Mouse (Mus musculus): ENCODE results near the gene Lpcat2. TPM values are rescaled to one million over a fixed set of nuclear protein-coding genes. Genes with fewer than 3 reads are reported as not detected.

Gene Lpcat2
- polyA plus RNA-seq (2015; fragmentation: Nextera tagmentation; extraction: Ambion mirVana), result 5.7 and 6.8 TPM in 2 replicates

- H3K4me3 ChIP-seq (ENCODE audit: low read length), result peak within 1 kb of the TSS; percentile 64
- H3K36me3 ChIP-seq (ENCODE audit: control insufficient read depth, insufficient read depth, low read length), result no peaks in the 10 kb centered on the region
- H3K4me1 ChIP-seq (ENCODE audit: control insufficient read depth, insufficient read depth, low read length), result peaks cover 19% of the 10 kb centered on the region
- peak within 1 kb of the TSS; percentile 78 for H3K9ac ChIP-seq (ENCODE audit: low read depth, low read length)
- ATAC-seq, result peak; percentile 88
- peak within 1 kb of the TSS; percentile 87 for H3K4me2 ChIP-seq (ENCODE audit: low read depth, low read length)
- H3K9me3 ChIP-seq (ENCODE audit: control insufficient read depth, low read length), result no peaks in the 10 kb centered on the region
- no peak within 1 kb of the TSS for H3K27ac ChIP-seq (ENCODE audit: low read length)
- H3K27me3 ChIP-seq (replicated peaks; ENCODE audit: control insufficient read depth, insufficient read depth, low read length), result no peaks in the 10 kb centered on the region
- WGBS, result under 1% methylated on average over 50 of the region's 50 CpGs
These were observed at the start of gene Lpcat2 for GRCm38 (mm10) chr8:92855171-92855894. Gene Lpcat2 (plus strand): TSS chr8:92855339.

GRCm38 (mm10) chr8:92812773-92813172 is 42.4 kb upstream of the Lpcat2 start:
- Histone ChIP-seq H3K36me3 (ENCODE audit: control insufficient read depth, insufficient read depth, low read length) (no peaks in the 10 kb centered on the region), H3K9ac (ENCODE audit: low read depth, low read length) (no peak overlapping the region), H3K4me2 (ENCODE audit: low read depth, low read length) (no peak overlapping the region), H3K27me3 (replicated peaks; ENCODE audit: control insufficient read depth, insufficient read depth, low read length) (no peaks in the 10 kb centered on the region), H3K4me3 (ENCODE audit: low read length) (no peak overlapping the region), H3K9me3 (ENCODE audit: control insufficient read depth, low read length) (no peaks in the 10 kb centered on the region), H3K4me1 (ENCODE audit: control insufficient read depth, insufficient read depth, low read length) (no peaks in the 10 kb centered on the region), H3K27ac (ENCODE audit: low read length) (no peak overlapping the region)
- 69% methylated on average over 2 of the region's 2 CpGs for WGBS
- ATAC-seq, result no peak

DNA sequence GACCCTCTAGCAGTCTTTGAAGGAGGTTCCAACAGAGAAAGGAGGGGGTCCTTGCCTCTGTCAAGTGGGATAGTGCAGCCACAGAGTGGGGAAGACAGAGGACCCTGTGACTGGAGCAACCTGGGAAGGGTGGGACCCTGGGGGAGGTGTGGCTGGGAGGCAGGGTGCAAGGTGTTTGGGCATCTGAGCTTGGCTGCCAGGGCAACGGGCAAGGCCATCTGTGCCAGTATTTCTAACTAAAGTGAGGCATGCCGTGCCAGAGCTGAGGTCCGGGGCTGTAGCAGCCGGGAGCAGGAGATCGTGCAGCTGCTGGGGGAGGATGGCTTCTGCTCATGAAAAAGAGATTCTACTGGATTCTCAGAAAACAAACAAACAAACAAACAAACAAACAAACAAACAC is 39.5 kb upstream of the Lpcat2 start:
- Histone ChIP-seq H3K9ac (ENCODE audit: low read depth, low read length) (no peak overlapping the region), H3K27me3 (replicated peaks; ENCODE audit: control insufficient read depth, insufficient read depth, low read length) (no peaks in the 10 kb centered on the region), H3K4me3 (ENCODE audit: low read length) (no peak overlapping the region), H3K9me3 (ENCODE audit: control insufficient read depth, low read length) (no peaks in the 10 kb centered on the region), H3K36me3 (ENCODE audit: control insufficient read depth, insufficient read depth, low read length) (no peaks in the 10 kb centered on the region), H3K27ac (ENCODE audit: low read length) (no peak overlapping the region), H3K4me2 (ENCODE audit: low read depth, low read length) (no peak overlapping the region), H3K4me1 (ENCODE audit: control insufficient read depth, insufficient read depth, low read length) (no peaks in the 10 kb centered on the region)
- ATAC-seq, result no peak
- 88% methylated on average over 5 of the region's 5 CpGs for WGBS

GRCm38 (mm10) chr8:92817928-92818818 is 37.0 kb upstream of the Lpcat2 start:
- ATAC-seq, result peak; percentile 82
- Histone ChIP-seq H3K36me3 (ENCODE audit: control insufficient read depth, insufficient read depth, low read length) (no peaks in the 10 kb centered on the region), H3K4me1 (ENCODE audit: control insufficient read depth, insufficient read depth, low read length) (no peaks in the 10 kb centered on the region), H3K9me3 (ENCODE audit: control insufficient read depth, low read length) (no peaks in the 10 kb centered on the region), H3K4me3 (ENCODE audit: low read length) (no peak overlapping the region), H3K27me3 (replicated peaks; ENCODE audit: control insufficient read depth, insufficient read depth, low read length) (no peaks in the 10 kb centered on the region), H3K27ac (ENCODE audit: low read length) (no peak overlapping the region), H3K4me2 (ENCODE audit: low read depth, low read length) (no peak overlapping the region), H3K9ac (ENCODE audit: low read depth, low read length) (no peak overlapping the region)
- 19% methylated on average over 6 of the region's 6 CpGs for WGBS

GRCm38 (mm10) chr8:92821151-92821550 is 34.0 kb upstream of the Lpcat2 start:
- Histone ChIP-seq H3K27me3 (replicated peaks; ENCODE audit: control insufficient read depth, insufficient read depth, low read length) (no peaks in the 10 kb centered on the region), H3K4me3 (ENCODE audit: low read length) (no peak overlapping the region), H3K27ac (ENCODE audit: low read length) (no peak overlapping the region), H3K9ac (ENCODE audit: low read depth, low read length) (no peak overlapping the region), H3K9me3 (ENCODE audit: control insufficient read depth, low read length) (no peaks in the 10 kb centered on the region), H3K36me3 (ENCODE audit: control insufficient read depth, insufficient read depth, low read length) (no peaks in the 10 kb centered on the region), H3K4me2 (ENCODE audit: low read depth, low read length) (no peak overlapping the region), H3K4me1 (ENCODE audit: control insufficient read depth, insufficient read depth, low read length) (no peaks in the 10 kb centered on the region)
- no peak for ATAC-seq

DNA sequence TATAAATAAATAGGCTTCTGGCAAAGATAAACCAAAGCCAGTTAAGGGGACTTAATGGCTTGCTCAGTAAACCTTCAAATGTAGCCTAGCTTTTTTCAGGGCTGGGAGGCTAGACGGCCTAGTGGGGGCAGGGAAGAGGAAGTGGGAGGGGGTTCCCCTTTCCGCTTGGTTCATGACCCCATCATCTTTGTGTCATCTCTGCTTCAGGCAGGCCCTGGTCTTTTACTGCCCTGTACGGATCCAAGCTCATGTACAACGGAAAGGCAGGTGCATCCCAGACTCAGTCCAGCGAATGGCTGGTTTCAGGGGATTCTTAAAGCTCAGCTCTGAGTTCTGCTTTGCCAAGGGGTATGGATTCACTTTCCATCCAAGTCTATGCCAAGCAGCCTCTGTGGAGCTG is 32.8 kb upstream of the Lpcat2 start:
- Histone ChIP-seq H3K4me2 (ENCODE audit: low read depth, low read length) (no peak overlapping the region), H3K36me3 (ENCODE audit: control insufficient read depth, insufficient read depth, low read length) (no peaks in the 10 kb centered on the region), H3K4me1 (ENCODE audit: control insufficient read depth, insufficient read depth, low read length) (peaks cover 2% of the 10 kb centered on the region; the same call in 1 of the 2 replicates), H3K9ac (ENCODE audit: low read depth, low read length) (no peak overlapping the region), H3K27me3 (replicated peaks; ENCODE audit: control insufficient read depth, insufficient read depth, low read length) (no peaks in the 10 kb centered on the region; the same call in 1 of the 2 replicates), H3K27ac (ENCODE audit: low read length) (no peak overlapping the region), H3K4me3 (ENCODE audit: low read length) (no peak overlapping the region), H3K9me3 (ENCODE audit: control insufficient read depth, low read length) (no peaks in the 10 kb centered on the region)
- no peak for ATAC-seq
- WGBS, result 47% methylated on average over 5 of the region's 5 CpGs

- no peak overlapping the region for H3K4me3 ChIP-seq (ENCODE audit: low read length)
- H3K27ac ChIP-seq (ENCODE audit: low read length), result no peak overlapping the region
- no peaks in the 10 kb centered on the region for H3K36me3 ChIP-seq (ENCODE audit: control insufficient read depth, insufficient read depth, low read length)
- ATAC-seq, result no peak
- no peak overlapping the region for H3K4me2 ChIP-seq (ENCODE audit: low read depth, low read length)
- WGBS, result 48% methylated on average over 4 of the region's 4 CpGs
- H3K9me3 ChIP-seq (ENCODE audit: control insufficient read depth, low read length), result no peaks in the 10 kb centered on the region
- no peak overlapping the region for H3K9ac ChIP-seq (ENCODE audit: low read depth, low read length)
- H3K27me3 ChIP-seq (replicated peaks; ENCODE audit: control insufficient read depth, insufficient read depth, low read length), result no peaks in the 10 kb centered on the region; the same call in 1 of the 2 replicates
- peaks cover 2% of the 10 kb centered on the region; the same call in 1 of the 2 replicates for H3K4me1 ChIP-seq (ENCODE audit: control insufficient read depth, insufficient read depth, low read length)
These were observed 29.1 kb upstream of the Lpcat2 start for GRCm38 (mm10) chr8:92825991-92826390.

DNA sequence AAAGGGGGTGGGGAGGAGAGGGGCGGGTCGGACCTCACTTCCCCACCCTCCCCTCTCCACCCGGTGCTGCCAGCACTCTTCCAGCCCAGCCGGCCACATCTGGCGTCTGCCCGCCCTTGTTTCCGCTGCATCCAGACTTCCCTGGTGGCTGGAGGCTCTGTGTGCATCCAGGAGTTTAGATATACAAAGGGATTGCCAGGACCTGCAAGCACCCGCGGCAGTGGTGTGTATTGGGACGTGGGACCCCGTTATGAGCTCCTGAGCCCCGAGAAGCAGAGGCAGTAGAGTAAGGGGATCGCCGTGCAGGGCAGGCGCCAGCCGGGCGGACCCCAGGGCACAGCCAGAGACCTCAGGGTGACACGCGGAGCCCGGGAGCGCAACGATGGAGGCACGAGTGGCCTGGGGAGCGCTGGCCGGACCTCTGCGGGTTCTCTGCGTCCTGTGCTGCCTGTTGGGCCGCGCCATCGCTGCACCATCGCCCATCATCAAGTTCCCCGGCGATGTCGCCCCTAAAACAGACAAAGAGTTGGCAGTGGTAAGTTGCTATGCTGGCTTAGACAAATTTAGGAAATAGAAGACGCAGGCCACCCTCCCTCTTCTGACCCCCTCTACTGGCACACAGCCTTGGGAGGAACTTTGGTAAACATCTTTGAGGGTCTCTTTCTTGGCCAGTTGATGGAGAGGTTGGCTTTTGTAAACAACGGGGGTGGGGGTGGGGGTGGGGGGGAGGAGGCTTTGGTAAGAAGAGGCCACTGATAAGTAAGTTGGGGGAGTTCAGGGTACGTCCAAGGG is 27.7 kb upstream of the Lpcat2 start, which contains the start of gene Mmp2:
Mmp2 (plus strand) TSS at position 49 of the 792 bp plus-strand sequence.
- 2% methylated on average over 33 of the region's 37 CpGs for WGBS
- peak; percentile 87 for ATAC-seq

More for the DNA sequence above, 27.7 kb upstream of the Lpcat2 start, which contains the start of gene Mmp2:
- Histone ChIP-seq H3K9ac (ENCODE audit: low read depth, low read length) (peak within 1 kb of the TSS; percentile 69), H3K36me3 (ENCODE audit: control insufficient read depth, insufficient read depth, low read length) (no peaks in the 10 kb centered on the region), H3K4me2 (ENCODE audit: low read depth, low read length) (peak within 1 kb of the TSS; percentile 51), H3K27me3 (replicated peaks; ENCODE audit: control insufficient read depth, insufficient read depth, low read length) (no peaks in the 10 kb centered on the region; the same call in 1 of the 2 replicates), H3K4me3 (ENCODE audit: low read length) (peak within 1 kb of the TSS; percentile 53), H3K27ac (ENCODE audit: low read length) (peak within 1 kb of the TSS; percentile 95), H3K9me3 (ENCODE audit: control insufficient read depth, low read length) (no peaks in the 10 kb centered on the region), H3K4me1 (ENCODE audit: control insufficient read depth, insufficient read depth, low read length) (peaks cover 2% of the 10 kb centered on the region; the same call in 1 of the 2 replicates)
